Mouse (Mus musculus): ENCODE measurements around the gene Idh1.

Gene Idh1

DNA sequence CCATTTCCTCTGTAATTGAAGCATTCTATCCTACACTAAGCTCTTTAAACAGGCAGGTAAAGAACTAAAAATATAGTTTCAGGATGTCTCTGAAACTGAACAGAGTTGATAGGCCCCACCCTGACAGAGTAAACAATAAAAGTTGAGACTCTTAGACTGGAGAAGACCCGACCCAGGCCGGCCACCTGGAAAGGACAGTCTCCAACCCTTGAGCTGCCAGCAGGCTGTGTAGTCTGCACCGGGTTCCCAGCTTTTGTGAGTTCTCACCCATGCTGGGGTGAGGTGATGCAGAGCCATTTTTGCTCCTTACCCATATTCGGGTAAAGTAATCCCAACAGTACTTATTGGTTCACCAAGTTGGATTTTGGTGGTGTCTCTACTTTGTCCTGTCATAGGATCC, 10.1 kb downstream of the Idh1 start:
- DNase-seq: no peak

DNA sequence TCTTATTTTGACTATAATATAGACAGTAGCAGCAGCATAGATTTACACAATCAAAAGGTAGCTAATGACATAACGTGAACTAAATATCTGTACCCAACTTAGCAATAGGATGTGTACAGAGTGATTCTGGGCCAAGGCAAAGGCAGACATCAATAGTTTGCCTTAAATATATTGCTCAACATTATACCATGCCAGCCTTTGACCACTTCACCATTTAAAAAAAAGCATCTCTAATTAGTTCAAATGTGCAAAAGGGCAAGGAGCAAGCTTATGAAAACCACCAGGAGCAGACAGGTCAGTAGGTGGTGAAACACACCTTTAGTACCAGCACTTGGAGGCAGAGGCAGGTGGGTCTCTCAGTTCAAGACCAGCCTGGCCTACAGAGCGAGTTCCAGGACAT, 12.6 kb downstream of the Idh1 start:
- DNase-seq: no peak

DNA sequence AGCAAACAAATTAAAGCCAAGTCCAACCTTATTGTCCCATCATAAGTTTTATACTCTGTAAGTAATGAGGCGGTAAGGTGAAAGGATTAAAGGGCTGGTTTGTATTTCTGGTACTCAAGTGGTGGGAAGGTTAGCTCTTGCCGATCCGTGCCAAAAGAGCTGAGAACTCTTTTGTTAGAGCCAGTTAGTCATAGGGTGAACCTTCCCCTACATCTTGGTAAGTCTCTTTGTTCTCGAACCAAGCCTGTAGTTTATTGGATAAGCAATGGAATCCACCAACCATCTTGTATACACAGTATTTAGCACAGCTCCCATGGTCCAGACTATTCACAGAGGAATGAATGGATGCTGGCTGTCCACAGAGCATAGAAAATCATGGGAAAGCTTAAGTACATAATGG, 14.7 kb downstream of the Idh1 start:
- DNase-seq: no peak

DNA sequence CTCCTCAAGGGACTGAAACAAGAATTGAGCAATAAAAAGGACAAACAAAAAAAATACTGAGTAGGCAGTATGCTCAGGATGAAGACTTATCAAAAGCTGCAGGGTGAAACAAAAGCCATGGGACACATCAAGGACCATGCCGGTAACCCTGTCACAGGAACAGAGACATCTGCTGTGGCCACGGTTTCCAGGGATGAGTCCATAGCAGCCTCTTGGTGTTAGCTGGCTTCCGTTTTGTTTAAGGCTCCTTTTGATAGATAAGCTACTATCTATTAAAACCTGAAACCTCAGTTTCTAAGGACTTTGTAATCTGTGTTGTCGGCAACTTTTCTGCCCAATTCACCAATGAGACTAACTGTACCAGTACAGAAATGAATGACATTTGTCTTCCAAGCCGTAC, 16.4 kb downstream of the Idh1 start:
- DNase-seq: no peak

DNA sequence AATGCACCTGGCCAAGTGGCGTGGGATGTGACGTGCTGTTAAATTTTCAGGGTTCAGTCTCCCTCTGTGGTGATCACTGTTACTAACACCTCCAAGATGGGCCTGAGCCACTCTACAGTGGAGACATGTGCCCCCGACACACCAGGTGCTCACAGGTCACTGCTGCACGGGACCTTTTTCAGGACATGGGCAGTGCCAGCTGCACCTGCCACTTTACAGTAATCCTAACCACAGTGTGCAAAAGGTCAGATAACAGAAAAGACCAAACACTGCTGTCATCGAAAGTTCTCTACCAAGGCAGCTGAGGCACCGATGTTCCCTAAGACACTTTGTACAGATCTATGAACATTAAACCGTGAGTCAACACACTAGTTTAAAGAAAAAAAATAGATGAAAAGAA, 16.8 kb downstream of the Idh1 start:
- no peak for DNase-seq

DNA sequence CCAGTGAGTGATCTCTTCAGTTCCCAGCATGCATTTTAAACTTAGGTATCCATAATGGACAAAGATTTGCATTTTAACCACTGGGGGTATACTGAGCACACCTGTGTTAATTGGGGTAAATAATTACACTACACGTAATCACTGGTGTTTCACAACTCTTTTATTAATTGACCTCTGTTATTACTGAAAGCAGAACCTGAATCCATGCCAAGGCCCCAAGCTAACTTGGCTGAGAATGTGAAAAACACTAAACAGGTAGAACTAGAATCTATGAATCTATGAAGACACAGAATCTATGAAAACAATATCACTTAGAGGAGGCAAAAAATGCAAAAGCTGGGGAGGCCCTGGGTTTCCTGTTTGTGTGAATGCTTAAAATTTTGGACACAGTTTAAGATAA, 18.8 kb downstream of the Idh1 start:
- DNase-seq: no peak

DNA sequence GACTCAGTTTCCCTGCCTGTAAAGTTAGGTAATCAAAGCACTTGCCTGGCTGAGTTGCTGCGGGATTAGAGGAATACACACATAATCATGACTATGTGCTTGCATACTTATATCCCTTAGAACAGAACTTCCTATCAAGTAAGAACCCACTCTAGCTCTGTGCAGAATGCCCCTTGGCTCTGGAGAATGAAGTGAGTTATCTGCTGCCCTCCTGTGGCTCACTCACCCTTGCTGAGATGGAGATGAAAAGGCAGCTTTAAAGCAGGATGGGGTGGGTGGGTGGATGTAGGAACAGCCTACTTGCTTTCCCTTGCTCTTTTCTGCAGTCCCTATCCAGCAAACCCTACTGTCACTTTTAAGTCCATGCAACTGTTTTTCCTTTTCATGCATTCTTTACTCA, 24.1 kb downstream of the Idh1 start:
- DNase-seq: peak; percentile 23

DNA sequence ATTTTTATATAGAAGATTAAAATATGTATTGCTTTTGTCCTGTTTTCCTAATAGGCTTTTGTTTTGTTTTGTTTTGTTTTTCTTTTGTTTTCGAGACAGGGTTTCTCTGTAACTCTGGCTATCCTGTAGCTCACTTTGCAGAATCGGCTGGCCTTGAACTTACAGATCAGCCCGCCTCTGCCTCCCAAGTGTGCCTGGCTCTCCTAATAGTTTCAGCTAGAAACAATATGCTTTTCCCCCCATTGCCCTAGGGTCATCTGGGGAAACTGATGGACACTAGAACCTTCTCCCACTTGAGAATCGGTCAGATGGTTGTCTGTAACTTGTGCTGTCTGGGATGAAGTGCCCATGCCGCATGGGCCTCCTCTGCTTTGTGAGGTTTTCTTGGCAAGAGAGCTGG, 30.2 kb downstream of the Idh1 start:
- no peak for DNase-seq

DNA sequence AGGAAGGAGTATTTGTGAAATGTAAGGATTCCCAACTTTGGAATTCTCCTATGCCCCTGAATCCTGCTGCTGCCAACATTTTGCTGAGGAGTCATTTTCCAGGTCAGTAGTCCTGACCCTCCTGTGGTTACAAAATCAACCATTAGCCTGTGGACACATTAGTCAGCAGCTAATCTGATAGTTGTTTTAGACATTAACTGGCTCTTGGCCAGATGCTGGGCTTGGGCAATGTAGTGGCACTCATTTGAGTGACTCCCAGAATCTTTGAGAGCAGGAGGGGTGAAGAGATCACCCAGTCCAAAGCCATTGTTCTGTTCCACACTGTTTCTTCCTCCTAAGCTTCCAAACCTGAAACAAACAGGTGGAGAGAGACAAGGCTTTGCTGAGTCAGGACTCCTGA, 31.5 kb downstream of the Idh1 start:
- no peak for DNase-seq

DNA sequence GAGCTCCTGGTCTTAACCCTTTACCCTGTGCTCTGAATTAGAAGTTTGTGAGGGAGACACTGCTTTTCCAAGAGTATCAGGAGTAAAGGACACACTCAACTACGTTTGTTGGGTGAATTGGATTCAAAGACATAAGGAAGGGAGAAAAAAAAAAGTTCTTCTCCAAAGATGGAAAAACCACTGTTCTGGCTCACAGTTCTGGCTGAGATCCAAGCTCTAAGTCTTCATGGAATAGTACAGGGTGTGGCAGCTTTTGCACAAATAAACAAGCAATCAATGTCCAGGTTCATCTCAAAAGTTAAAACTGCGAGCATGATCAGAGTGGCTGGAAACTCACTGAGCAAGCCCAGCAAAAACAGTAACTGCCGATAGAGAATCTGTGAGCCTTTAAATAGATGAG, 38.3 kb downstream of the Idh1 start:
- DNase-seq: no peak

DNA sequence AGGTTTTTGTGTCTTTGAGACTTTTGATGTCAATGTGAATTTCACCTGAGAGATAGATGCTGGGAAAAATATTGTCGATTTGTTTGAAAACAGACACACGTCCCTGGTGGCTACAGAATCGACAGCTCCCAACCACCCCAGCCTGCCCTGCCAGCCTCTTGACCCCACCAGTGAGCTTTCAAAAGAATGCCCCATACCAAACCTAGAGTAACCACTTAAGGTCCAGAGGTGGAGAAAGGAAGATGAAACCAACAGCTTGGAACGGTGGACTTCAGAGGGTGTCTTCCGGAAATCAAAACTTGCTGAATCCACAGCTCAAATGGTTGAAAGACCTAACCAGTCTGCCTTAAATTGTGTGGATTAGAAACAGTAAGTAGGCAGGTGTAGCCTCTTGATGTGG, 39.0 kb downstream of the Idh1 start:
- DNase-seq: no peak

DNA sequence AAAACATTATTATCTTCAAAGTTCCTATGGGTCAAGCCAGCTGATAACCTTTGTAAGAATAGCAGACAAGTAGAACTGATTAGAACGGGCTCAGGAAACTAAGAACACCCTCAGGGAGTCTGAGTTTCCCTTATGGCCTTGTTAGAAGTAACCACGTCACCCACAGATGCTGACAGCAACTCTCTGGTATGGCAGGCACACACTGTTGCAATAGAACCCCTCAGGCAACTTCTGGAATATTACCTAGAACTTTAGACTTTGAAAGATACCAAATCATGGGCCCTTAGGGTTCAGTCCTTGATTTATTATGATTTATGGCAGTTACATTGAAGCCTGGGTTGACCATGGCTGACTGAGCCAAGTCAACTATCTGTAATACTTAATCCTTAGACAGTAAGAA, 39.7 kb downstream of the Idh1 start:
- no peak for DNase-seq

DNA sequence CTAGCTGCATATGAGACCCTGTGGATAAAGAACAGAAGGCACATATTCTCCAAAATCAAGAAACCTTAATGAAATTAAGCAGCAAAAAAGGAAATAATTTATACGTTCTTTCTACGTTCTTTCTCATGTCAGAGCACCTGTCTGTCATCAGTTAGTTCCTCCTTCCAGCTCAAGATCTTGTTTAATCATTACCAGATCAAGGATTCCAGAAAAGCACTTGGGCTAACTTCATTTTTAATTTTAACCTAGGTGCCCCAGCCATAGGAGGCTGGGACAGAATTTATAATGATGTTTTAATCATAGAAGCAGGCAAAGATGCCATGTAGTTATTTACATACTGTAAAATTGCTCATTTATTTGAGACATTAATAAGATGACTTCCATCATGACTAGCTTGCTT, 41.5 kb downstream of the Idh1 start:
- no peak for DNase-seq

DNA sequence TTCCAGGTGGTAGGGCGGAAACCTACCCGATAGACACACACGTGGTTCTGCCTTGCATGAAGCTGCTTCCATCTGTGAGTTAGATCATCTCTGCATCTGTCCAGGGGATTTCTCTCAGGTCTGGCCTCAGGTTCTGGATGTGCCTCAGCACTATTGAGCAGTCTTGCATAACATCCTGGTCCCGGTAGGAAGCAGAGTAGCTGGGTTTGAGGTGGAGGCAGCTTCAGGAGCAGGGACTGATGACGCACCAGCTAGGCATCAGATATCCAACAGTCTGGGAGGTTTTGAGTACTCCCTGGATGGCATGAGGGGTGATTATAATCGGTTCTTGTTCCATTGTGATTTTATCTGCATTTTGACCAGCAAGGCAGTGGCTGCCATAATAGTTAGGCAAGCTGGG, 48.7 kb downstream of the Idh1 start:
- DNase-seq: peak; percentile 22

DNA sequence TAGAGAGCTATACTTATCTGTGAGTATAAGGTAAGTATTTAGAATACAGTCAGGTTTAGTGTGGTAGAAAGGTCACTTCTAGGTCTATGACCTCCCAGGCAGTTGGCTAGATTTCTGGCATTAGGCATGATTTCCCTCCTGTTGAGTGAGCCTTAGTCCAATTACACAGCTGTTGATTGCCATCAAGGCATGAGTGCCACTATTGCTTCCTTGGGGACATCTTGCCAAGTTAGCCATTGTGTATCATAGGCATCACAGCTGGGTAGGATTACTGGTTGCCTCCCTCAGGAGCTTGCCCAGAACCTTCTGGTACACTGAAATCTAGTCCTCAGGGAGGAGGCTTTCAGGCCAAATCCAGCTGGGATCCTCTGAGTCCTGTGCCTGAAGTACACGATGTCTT, 53.5 kb downstream of the Idh1 start:
- DNase-seq: no peak

DNA sequence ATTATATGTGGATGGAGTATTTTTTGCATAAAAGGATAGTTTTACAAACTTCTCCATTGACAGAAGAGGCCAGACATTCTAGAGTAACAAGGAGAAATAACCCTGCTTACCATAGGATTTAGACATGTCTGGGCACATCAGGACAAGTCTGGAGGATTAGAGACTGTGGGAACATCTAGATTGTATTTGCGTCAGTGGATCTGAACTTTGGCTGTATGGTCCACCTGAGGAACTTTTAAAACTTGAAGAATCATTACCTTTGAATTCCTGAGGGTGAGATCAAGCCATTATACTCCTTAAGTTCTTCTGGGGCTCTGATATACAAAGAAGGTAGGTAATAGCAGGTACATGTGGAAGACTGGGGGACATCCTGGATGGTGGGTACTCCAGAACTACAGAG, 54.6 kb downstream of the Idh1 start:
- no peak for DNase-seq

DNA sequence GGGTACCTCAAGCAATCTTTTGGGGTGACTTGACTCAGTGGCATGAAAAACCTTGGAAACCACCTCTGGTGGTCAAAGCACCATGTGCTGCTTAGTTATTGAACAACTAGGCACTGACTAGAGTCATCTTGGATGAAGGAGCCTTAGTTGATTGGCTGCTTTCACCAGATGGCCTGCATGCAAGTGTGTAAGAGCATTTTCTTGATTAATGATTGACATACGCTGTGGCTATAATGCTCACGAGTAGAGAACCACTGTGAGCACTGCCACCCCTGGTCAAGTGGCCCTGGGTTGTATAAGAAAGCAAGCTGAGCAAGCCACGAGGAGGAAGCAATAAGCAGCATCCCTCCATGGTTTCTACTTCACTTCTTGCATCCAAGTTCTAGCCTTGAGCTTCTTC, 56.1 kb downstream of the Idh1 start:
- no peak for DNase-seq

DNA sequence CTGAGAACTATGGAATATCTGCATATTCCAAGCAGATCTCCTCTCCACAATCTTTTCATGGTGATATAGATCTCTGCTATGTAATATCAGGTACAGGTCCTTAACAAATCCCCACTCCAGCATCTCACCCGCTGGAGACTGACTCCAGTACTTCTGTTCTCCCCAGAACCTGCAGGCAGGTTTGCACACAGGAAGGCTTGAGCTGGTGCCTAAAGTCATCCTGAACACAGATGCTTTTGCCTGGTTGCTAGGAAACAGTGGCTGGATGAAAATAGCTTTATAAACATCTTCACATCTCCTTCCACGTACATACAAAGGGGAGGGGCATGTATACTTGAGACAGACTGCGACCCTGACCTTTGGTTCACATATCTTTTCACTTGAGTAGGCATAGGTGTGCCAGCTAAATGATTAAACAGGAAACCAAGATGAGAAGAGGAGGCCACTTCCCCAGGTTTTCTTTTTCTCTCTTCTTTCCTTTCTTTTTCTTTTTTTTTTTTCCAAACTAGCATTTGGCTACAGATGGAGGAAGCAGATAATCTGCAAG, 56.6 kb downstream of the Idh1 start:
- DNase-seq: peak; percentile 36

DNA sequence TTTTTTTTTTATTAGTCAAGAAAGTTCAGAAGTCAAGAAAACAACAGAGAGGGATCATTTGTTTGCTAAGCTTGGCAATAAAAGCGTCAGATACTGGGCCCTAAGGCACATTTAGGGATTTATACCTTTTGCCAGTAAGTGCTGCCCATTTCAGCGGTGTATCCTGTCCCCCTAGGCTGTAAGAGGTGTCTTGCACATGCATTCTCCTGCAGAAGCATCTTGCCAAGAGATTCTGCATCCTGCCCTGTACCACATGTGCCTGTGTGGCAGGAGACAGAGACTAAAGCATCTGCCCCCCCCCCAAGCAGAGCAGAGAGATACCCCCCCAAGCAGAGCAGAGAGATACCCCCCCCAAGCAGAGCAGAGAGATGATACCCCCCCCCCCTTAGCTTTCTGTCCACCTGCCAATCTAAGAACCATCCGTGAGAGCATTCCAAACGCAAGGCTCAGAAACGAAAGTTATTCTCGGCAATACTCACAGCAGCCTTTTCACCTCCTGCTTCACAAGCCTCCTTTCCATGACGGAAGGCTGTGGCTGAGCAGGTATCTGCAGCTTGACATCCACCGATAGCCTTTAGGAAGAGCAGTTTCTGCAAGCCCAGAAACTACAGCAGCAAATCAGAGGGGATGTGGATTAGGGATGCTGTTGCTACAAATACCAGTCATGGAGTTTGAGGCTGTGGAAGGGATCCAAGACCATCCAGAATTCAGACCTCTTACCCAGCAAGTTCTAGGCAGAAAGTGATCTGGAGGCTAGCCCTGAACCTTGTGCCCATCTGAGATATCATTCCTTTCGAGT, 63.5 kb downstream of the Idh1 start, which contains the start of gene D630023F18Rik:
TSS of gene D630023F18Rik (minus strand) at position 641 of the 799 bp plus-strand sequence.
- DNase-seq: peak; percentile 25

DNA sequence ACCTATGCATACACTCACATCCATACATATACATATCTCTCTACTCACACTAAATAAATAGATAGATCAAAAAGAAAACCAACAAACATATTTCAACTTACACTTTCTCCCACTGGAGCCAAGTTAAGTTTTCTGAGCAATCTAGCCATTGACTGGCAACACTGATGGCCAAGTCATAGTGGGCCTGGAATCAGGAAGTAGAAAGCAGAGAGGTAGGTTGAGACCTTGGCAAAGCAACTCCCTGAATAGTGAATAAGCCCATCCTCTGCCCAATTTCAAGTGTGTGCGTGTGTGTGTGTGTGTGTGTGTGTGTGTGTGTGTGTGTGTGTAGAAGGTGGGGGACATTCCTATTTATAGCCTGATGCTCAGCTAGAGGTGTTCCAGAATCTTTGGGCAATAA, 66.9 kb downstream of the Idh1 start, which contains the start of gene Gm28845:
TSS of gene Gm28845 (minus strand) at position 121 of the 400 bp plus-strand sequence.
- DNase-seq: no peak

DNA sequence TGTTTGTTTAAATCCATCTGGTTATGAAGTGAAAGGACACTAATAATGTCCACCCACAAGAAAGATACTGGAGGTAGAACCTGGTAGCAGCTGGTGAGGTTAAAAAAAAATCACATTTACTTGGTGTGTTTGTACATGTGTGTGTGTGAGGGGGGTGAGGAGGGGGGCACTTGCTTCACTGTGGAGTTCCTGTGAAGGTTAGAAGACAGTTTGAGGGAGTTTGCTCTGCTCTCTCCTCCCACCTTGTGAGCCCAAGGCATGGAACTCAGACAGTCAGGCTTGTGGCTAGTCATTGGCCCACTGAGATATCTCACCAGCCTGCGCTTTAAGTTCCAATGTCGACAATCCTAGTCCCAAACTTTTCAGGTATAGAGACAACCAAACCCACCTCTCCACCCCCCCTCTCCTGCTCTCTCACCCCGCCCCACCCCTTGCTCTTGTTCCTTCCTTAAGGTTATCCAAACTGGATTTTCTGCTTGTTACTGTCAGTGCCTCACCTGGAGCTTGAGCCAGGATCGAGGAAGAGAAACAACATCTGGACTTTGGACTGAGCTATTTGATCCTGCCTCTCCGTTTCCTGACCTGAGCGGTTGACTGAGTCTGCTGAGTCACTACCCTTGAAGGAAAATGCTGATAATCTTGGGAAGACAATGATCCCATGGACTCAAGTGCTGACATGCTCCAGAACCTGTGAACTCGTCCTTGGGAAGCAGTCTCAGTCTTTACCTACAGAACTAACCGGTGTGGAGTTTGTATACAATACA, 68.0 kb downstream of the Idh1 start:
- no peak for DNase-seq

DNA sequence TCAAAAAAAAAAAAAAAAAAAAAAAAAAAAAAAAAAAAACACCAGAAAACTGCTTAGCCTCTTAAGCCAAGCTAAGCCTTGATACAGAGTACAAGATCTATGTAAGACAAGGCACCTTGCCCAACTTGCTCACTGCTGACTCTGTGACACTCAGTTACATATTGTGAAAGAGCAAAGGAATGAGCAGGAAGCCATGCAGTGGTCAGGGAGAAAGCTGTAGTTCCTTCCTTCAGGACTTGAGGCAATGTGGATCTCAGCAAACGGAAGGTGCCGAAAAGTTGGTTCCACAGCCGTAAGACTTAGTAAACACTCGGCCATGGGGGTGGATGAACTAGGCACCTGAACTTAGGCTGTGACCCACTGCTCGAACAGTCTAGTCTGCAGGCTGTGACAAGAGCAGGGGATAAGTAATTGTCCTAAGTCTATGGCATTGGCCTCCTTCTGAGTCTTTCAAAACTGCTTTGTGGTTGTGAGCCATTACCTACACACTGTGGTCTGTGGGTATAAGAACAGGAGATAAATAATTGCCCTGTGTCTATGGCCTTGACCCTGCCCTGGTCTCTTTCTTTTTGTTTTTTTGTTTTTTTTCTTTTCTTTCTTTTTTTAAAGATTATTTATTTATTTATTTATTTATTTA, 72.6 kb downstream of the Idh1 start:
- no peak for DNase-seq

DNA sequence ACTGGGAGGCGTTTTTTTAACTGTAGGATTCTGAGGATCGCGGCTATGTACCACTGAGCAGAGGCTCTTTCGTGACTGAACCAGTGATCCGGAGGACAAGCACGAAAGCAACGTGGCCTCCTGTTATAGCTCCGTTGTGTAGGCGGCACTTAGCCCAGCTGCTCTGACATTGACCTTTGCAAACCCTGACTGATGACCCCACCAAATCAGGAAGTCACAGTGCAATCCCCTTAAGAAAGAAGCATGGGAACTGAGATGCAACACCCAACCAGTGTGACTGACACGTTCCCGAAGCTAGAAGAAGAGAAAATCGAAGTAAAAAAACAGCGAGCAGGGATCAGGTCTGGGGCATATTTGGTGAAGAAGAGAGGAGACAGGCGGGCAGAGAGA, 73.5 kb downstream of the Idh1 start:
- no peak for DNase-seq
